Mouse (Mus musculus) right cerebral cortex, postnatal 14 days (tissue): ENCODE results near the gene Tln2.

Source experiments
- DNase-seq: peaks from one replicate; pipeline ENCODE4 v3.0.0; 2022

Tln2 gene

GRCm38 (mm10) chr9:67559603-67560002, at the start of gene Tln2:
Gene Tln2, minus strand, starts transcription at chr9:67559703.
- no peak for DNase-seq

DNA sequence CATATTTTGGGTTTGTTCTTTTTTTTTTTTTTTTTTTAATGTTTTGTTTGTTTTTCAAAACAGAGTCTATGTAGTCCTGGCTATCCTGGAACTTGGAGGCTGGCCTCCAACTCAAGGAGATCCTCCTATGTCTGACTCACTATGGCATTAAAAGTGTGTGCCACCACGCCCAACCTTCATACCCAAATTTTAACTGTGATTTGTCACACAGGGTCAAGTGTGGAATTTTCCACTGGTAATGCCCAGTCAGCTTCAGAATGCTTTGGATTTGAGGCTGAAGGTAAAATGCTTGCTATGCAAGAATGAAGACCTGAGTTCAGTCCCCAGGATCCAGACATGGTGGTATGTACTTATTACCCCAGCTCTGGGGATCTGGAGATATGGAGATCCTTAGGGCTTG, 49.7 kb upstream of the Tln2 start:
- no peak for DNase-seq

DNA sequence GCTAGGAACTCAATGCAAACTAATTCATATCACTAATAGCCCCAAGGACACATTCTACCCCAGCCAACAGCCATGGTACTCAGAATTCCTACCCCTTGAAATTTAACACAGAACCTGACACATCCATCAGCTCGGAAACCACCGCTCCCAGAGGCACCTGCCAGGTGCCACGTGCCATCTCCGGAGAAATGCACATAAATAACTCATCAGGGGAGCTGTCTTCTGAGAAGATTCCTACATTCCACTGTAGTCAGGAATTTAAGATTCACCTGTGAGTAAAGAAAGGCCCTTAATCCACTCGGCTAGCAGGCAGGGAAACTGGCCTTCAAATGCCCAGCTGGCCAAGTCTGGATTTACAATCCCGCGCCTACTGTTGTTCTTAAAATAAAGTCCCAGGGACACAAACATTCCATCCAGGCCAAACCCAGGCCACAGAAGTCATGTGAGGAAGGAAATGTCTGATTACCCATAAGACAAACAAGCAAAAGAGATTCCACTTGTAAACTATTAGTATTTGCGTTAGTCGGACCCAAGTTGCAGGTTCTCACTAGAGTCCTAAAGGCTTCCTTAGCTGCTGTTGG, 48.4 kb upstream of the Tln2 start:
- DNase-seq = no peak

DNA sequence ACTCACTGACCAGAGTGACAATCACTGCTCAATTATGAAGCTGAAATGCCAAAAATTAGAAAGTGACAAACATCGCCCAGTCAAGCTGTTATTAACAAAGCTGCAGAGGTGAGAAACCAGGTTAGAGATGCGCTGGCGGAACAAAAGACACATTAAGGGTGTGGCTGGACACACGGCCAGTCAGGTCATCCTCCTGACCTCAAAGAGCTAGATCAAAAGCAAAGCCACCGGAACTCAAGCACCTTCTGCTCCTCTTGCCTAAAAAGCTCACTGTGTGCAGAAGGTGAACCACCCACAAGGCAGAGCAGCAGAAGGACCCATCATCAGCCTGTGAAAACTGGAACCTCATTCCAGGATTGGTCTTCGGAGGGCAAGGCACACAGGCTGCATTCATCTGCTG, 47.8 kb upstream of the Tln2 start:
- no peak for DNase-seq

DNA sequence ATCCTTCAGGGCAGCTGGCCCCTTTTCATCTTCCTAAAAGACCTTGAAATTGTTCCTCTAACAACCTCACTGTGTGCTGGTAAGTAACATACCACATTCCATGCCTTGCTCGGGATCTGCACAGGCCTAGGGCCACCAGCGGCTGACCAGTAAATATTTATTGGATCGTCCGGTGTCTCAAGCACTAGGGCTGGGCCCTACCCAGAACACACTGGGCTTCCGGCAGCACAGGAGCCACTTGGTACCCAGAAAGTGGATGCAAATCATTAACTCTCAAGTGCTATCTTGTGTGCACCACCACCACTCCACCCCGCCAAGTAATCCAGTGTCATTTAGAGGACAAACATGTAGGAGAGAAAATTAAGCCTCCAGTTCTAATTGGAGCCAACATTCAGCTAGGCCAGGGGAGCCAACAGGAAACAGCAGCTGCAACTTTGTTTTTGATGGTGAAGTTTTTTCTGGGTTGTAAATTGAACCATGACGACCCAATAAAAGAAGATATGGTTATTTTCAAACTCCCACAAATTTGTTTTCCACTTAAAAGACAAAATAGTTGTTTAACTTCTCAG, 46.4 kb upstream of the Tln2 start:
- no peak for DNase-seq

DNA sequence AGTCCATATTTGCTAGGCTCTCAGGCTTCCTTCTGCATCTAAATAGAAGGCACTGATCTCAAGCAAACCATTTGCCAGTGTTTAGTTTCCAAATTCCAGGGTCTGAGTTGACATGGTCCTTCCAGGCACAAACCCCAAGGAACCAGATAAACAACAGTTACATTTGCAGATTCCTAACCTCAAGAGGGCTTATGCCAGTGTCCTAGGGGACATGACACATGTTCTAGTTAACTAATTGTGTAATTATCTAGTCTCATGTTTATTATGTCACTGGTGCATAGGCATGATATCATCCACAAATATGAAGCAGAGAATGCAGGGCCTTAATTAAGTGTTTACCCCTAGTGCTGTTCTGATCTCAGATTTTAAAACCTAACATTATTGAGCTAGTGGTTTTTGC, 45.4 kb upstream of the Tln2 start:
- no peak for DNase-seq

DNA sequence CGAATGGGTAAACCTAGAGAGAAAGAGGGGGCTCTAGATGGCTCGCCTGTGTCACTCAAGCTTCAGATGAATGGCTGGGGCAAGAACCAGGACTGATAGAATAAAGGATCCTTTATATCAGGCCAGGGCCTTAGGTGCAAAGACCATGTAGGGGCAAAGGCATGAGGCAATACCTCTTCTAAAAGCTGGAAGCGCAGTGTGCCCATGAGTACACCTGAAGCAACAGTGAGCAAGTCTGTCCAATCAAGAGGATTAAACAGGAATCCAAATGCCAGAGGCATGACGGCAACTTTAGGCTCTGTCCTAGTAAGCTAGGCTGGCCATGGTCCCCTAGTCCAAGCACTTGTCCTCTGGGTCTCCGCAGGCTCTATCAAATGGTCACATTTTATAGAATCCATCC, 42.8 kb upstream of the Tln2 start:
- DNase-seq = no peak

GRCm38 (mm10) chr9:67595221-67595620, 35.7 kb upstream of the Tln2 start:
- no peak for DNase-seq

GRCm38 (mm10) chr9:67593469-67594141, 34.1 kb upstream of the Tln2 start:
- DNase-seq = no peak

- DNase-seq = no peak
Measured at GRCm38 (mm10) chr9:67592726-67593125, 33.2 kb upstream of the Tln2 start.

DNA sequence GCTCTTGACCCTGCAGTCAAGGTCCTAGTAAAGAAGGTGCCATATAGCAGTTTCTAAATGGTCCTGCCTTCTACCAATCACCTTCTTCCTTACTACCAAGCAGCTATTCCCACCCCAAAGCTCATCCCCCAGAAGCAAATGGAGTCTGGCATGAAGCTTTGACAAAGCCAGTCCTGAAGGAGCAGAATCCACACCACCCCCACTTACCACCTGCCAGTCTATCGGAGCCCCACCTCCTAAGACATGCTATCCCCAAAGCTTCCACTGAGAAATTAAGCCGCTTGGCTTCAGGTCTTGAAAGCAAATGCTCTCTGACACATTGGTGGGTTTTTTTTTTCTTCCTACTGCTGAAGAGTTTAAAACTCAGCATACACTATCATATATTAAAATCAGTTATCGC, 27.6 kb upstream of the Tln2 start:
- DNase-seq = no peak

GRCm38 (mm10) chr9:67586489-67586888, 27.0 kb upstream of the Tln2 start:
- no peak for DNase-seq

DNA sequence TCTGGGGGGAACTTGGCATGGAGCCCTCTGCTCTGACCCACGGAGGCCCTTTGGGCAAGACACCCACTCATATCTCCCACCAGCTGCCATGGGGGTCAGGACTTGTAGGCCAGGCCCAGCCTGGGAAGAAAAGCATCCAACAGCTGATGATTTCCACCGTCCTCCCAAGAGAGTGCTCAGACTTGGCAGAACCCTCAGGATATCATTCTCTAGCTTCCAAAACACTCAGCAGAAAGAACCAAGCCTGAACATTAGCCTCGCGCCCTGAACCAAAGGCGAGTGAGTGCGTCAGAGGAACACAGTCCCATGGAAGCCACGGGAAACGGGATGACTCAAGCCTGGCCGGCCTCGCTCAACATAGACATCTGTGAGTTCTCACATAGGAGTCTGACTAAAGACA, 25.4 kb upstream of the Tln2 start:
- DNase-seq = no peak

DNA sequence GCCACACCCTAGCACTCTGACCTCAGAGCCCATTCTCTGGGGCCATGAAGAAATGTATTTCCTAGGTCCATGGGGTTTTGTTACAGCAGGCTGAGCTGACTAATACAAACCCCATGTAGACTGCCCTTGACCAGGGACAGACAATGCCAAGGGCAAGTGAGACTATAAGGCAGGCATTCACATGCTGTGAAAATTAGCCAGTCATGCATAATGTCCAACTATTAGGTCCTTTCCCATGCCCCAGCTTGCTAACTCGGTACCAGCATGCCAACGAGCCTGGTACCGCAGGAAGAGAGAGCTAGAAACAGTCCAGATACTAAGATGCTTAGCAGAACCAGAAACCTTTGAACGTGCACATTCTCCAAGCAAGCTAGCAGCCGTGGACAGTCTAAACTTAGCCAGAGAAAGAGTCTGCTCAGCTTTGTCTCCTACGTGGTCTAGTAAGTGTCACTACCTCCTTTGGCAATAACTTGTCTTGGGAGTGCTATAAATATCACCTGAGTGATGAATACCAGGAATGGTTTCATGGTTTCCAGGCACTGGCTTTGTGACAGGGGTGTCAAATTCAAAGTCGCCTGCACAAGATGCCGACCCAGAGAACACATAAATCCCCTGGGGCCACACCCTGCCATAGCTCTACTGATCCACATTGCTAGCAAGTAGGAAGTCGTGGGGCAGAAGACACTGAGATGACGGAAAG, 22.2 kb upstream of the Tln2 start:
- DNase-seq = no peak

- no peak for DNase-seq
Measured at GRCm38 (mm10) chr9:67579541-67579940, 20.0 kb upstream of the Tln2 start.

GRCm38 (mm10) chr9:67574721-67575248, 15.3 kb upstream of the Tln2 start:
- DNase-seq = no peak

DNA sequence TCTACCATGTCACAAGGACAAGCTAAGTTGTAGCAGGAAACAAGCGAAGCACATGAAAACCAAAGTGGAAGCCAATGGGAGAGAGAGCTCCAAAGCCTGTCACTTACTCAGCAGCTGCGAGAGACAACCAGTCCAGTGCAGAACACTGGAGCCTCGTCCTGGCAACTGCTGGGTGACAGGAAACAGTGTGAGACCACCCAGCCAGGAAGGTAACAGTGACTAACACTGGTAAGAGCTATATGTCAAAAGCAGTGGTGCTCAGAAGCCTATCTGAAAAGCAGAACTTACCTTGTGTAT, 14.1 kb upstream of the Tln2 start:
- DNase-seq = no peak

GRCm38 (mm10) chr9:67572790-67573682, 13.5 kb upstream of the Tln2 start:
- DNase-seq = no peak

DNA sequence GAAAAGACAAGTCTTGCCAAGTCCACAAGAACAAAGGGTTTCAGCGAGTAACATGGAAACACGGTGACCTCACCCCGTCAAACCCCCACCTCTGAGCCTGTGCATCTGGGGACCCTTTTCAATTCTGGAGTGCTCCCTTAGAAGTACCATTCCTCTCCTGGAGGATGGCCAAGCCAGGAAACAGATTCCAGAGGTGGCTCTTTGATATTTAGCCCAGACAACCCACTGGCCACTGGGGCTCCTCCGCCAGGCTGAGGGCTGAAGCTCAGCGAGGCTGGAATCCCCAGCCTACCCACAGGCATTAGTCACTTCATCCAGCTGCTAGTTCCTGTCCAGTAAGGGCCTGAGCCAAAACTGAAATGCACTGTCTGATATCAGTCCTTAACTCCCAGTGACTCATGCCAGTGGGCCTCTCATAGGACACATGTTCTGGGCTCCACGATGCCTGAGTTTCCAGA, 6.3 kb upstream of the Tln2 start:
- DNase-seq = no peak

DNA sequence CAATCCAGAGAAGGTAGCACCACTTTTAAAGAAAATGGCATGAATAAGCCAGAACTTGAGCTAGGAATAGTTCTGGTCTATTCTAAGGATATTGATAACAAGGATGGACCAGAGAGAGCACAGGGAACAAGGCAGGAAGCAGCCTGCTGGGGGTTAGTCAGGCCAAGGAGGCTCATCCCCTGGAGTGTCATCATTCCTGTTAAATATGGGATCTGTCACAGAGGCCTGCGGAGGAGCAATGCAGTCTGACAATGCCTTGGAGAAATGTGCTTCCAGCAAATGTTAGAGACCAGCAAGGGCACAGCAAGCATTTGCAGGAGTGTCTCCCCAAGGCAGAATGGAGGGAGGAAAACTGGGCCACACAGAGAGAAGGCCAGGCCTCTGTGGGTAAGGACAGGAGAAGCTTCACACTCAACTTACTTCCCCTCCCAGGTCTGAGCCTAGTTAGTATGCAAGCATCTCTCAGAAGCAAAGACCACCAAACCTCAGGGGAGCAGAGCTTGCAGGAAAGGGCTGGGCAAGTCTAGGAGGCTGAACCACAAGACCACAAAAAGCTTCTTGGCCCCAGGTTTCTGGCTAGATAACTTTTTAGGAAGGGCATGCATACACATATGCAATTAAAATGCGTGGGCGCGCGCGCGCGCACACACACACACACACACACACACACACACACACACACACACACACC, 9.5 kb downstream of the Tln2 start:
- no peak for DNase-seq

GRCm38 (mm10) chr9:67549332-67549731, 10.2 kb downstream of the Tln2 start:
- no peak for DNase-seq

GRCm38 (mm10) chr9:67546650-67547049, 12.9 kb downstream of the Tln2 start:
- no peak for DNase-seq
